Mouse (Mus musculus) CH12.LX (cell line): ENCODE data around the gene Rrp15.

Experiments
- CTCF ChIP-seq, 2 experiments: IDR thresholded peaks in 1 of 2; conservative IDR thresholded peaks in 1 of 2; 2 replicates each; pipeline ENCODE4 v1.5.1; 2011 to 2012; ENCODE audit warnings: low read depth in 2 of 2, low read length in 2 of 2, improper control_type of control experiment in 1 of 2, inconsistent platforms in 1 of 2, mild to moderate bottlenecking in 1 of 2, moderate library complexity in 1 of 2
- ETS1 ChIP-seq: conservative IDR thresholded peaks from 2 replicates; pipeline ENCODE4 v1.6.1; 2012; ENCODE audit warnings: low read depth, mild to moderate bottlenecking, inconsistent platforms, low read length, improper control_type of control experiment, moderate library complexity
- POLR2A ChIP-seq: IDR thresholded peaks from 2 replicates; pipeline ENCODE4 v1.6.1; 2011; ENCODE audit warnings: low read depth, mild to moderate bottlenecking, improper control_type of control experiment, low read length

- TF ChIP-seq CTCF (conservative IDR thresholded peaks at IDR 0.05 in 1 of 2, IDR thresholded peaks at IDR 0.05 in 1 of 2; ENCODE audit: low read depth in 2 of 2, low read length in 2 of 2) = no peak
- TF ChIP-seq POLR2A = no peak
- TF ChIP-seq ETS1 = no peak
Observed at GRCm38 (mm10) chr1:186726117-186726516, 23.0 kb downstream of the Rrp15 start.
